ENCODE assay signal across 1 mouse cellular context in genomic region chr12:113212326-113212924, GRCm38 (mm10).
TF ChIP-seq lines count a peak whose summit lies in the region.

No protein-coding gene starts in this region.

TF ChIP-seq in MEL, 35 proteins besides CTCF, POLR2A, EP300 and RAD21 (continued from another document):
- peak; percentile 70; the same call in 1 of the 2 replicates for TF ChIP-seq MYC (IDR thresholded peaks at IDR 0.05; ENCODE audit: low read depth, low read length)
- peak; percentile 57 for TF ChIP-seq NELFE (IDR thresholded peaks at IDR 0.05; ENCODE audit: low read depth, low read length)
- 0 out of 2 replicates have a peak, but pooled peaks have one; percentile 21 for TF ChIP-seq MAFK (IDR thresholded peaks at IDR 0.05; ENCODE audit: borderline replicate concordance, low read depth, low read length)
- TF ChIP-seq JUND (IDR thresholded peaks at IDR 0.05; ENCODE audit: low read depth, low read length): no peak
- TF ChIP-seq TAL1 (IDR thresholded peaks at IDR 0.05; ENCODE audit: low read length): peak; percentile 84
- 0 out of 2 replicates have a peak, but pooled peaks have one; percentile 38 for TF ChIP-seq KAT2A (conservative IDR thresholded peaks at IDR 0.05; ENCODE audit: low read depth, low read length)
- TF ChIP-seq GATA1 (IDR thresholded peaks at IDR 0.05; ENCODE audit: low read depth, low read length): peak; percentile 60; the same call in 1 of the 2 replicates
- peak; percentile 92 for TF ChIP-seq TBP (IDR thresholded peaks at IDR 0.05; ENCODE audit: low read depth, low read length)
- TF ChIP-seq MEF2A (IDR thresholded peaks at IDR 0.05; ENCODE audit: extremely low read depth, insufficient replicate concordance, low read depth, low read length, poor library complexity, severe bottlenecking): no peak
- TF ChIP-seq SIN3A (IDR thresholded peaks at IDR 0.05; ENCODE audit: low read length): peak; percentile 63; the same call in 1 of the 2 replicates
- TF ChIP-seq TCF12 (IDR thresholded peaks at IDR 0.05; ENCODE audit: low read depth, low read length): peak; percentile 75
- TF ChIP-seq RCOR1 (IDR thresholded peaks at IDR 0.05; ENCODE audit: low read depth, low read length): peak; percentile 53; the same call in 1 of the 2 replicates
- 0 out of 2 replicates have a peak, but pooled peaks have one; percentile 11 for TF ChIP-seq ZNF384 (IDR thresholded peaks at IDR 0.05; ENCODE audit: low read depth, low read length)
- peak; percentile 60; the same call in 1 of the 2 replicates for TF ChIP-seq ETS1 (IDR thresholded peaks at IDR 0.05; ENCODE audit: low read depth, low read length)
- no peak for TF ChIP-seq GABPA (IDR thresholded peaks at IDR 0.05; ENCODE audit: low read depth, low read length)
- peak; percentile 70 for TF ChIP-seq HCFC1 (IDR thresholded peaks at IDR 0.05; ENCODE audit: low read depth, low read length)
- 0 out of 2 replicates have a peak, but pooled peaks have one; percentile 48 for TF ChIP-seq MAZ (IDR thresholded peaks at IDR 0.05; ENCODE audit: low read depth, low read length)
- no peak for TF ChIP-seq CHD1 (IDR thresholded peaks at IDR 0.05; ENCODE audit: low read depth, low read length)
- peak; percentile 34; the same call in 1 of the 2 replicates for TF ChIP-seq BHLHE40 (IDR thresholded peaks at IDR 0.05; ENCODE audit: borderline replicate concordance, low read depth, low read length)
- TF ChIP-seq MAX (IDR thresholded peaks at IDR 0.05; ENCODE audit: low read length): 0 out of 2 replicates have a peak, but pooled peaks have one; percentile 51
